Mouse (Mus musculus): ENCODE measurements around the gene Ppp2r5c. TPM values are rescaled to one million over a fixed set of nuclear protein-coding genes. Genes with fewer than 3 reads are reported as not detected.

The Ppp2r5c gene
- total RNA-seq, 2 experiments from 2014 or later: 270 to 283 TPM

DNA sequence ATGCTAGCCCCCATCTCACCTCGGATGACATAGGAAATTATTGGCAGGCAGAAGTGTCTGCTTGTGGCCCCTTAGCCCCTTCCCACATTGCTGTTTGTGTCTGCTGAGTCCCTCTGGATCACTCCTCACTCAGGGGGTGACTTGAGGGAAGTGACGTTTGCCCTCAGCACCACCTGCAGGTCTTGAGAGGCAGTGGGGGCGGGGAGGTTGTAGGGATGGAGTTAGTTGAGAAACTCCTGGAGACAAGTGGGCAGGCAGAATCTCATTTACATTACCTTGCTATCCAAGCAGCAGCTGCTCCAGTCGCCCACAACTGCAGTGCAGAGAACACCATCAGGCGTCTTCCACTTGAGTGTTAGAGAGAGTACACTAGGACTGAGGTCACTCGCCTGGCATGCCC, 36.8 kb downstream of the Ppp2r5c start:
- intact Hi-C loops (cut with DNase I): no loop called here

DNA sequence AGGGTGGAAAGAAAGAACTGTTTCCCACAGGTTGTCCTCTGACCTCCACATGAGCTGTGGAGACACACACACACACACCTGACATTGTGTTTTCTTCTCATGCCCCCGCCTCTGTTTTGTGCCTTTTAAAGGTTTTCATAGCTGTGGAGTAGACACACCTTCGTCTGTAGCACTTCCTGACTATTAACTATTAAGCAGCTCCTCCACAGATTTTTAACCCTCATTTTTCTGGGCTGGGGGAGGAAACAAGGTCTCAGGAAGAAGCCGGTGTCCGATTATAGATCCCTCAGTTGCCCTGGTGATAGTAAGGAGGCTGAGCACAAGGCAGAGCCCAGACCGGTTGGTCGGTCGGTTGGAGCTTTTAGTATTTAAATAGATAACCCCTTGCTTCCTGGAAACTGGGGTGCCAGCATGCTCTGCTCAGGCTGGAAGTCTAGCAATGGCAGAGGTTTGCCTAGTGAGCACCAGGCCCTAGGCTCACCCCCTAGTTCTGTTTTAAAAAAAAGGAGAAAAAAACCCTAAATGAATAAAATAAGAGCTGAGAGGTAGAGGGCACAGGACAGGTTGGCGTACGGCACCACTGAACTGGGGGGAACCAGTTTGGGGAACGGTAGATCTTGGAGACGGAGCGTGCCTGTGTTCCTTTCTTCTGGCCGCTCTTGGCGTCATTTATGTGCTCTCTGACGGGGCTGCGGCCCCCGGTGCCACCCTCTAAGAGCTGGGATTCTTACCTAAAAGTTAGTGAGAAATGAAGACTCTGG, 38.1 kb downstream of the Ppp2r5c start:
- intact Hi-C loops (cut with DNase I): no loop called here
- no peak for DNase-seq (ENCODE audit: low spot score in 2 of 2)

More for the DNA sequence above, 36.8 kb downstream of the Ppp2r5c start:
- DNase-seq (ENCODE audit: low spot score in 2 of 2): no peak

DNA sequence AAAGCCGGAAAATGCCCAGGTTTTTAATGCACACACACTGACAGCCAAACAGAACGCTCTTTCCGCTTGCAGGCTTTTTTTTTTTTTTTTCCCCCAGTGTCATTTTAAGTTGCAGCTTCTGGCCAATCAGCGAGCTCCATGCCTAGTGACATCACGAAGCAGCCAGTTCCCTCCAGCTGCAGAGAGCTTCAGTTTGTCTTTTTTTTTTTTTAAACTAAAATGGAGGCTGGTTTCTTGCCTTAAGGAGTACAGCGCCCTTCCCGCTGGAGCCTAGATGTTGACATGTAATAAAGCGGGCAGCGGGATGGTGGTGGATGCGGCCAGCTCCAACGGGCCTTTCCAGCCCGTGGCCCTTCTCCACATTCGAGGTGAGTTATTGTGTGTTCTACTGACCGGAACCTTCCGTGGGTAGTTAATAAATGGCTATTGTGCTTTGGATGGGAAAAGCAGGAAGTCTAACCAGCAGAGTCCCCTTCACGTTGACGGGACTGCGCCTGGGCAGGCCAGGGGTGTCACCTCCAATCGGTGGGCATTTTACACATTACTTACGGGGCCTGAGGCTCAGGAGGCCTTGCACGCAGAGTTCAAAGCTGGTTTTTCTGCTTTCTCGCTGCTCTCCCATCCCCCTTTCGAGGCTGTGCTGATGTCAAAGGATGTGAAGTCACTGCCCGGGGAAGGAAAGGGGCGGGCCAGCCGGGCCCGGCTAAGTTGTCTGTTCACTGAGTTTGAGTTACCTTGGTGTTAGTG, 38.8 kb downstream of the Ppp2r5c start:
- intact Hi-C loops (cut with DNase I): no loop called here
- DNase-seq (ENCODE audit: low spot score in 2 of 2): peak; percentile 76 to 79

DNA sequence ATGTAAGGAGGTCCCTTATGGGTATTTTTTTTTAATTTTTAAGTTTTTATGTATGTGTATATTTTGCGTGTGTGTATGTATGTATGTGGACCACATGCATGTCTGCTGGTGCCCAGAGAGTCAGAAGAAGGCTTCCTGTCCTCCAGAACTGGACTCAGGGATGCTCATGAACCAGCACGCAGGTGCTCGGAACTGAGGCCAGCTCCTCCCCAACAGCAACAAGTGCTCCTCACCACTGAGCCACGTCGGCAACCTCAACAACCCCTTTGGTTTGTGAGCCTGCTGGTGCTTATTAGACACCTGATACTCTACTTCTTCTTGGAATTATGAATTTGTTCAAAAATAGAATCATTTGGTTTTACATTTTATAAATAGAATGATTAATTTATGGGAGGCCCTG, 39.9 kb downstream of the Ppp2r5c start:
- intact Hi-C loops (cut with DNase I): no loop called here
- no peak for DNase-seq (ENCODE audit: low spot score in 2 of 2)

DNA sequence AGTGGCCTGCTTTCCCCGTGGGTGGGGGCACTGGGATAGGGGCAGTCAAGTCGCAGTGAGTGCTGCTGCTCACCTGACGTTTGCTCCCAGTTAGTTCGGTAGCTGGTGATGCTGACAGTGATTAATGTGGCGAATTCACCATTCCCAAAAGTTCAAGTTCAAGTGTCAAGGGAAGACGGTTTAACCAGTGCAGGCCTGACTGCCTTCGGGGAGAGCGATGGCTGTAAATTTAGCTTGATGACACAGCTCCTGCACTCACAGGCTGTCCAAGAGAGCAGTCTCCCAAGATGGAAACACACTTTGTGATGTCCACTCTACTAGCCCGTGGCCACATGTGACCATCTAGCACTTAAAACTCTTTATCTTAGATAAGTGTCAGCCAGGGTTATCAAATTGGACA, 41.1 kb downstream of the Ppp2r5c start:
- intact Hi-C loops (cut with DNase I): no loop called here
- no peak for DNase-seq (ENCODE audit: low spot score in 2 of 2)

- no peak for DNase-seq (ENCODE audit: low spot score in 2 of 2)
- intact Hi-C loops (cut with DNase I): no loop called here
These were observed 43.2 kb downstream of the Ppp2r5c start for GRCm38 (mm10) chr12:110489946-110490701.

DNA sequence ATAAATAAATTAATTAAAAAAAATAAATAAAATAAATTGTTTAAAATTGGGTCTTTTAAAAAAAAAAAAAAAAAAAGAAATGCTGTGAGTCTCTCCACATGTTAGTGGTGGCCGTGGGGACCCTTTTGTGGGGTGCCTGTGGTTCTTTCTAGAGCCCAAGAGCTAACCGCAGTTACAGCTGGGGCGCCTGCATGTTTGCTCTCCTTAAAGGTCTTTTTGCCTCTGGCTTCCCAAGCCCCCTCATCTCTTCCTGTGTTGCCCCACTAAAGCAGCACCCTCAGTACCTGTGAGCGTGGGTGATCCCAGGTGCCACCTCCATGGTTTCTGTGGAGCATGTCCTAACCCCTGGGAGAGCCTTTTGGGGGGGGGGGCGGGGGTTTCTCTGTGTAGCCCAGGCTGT, 45.5 kb downstream of the Ppp2r5c start:
- no peak for DNase-seq (ENCODE audit: low spot score in 2 of 2)
- intact Hi-C loops (cut with DNase I): no loop called here

DNA sequence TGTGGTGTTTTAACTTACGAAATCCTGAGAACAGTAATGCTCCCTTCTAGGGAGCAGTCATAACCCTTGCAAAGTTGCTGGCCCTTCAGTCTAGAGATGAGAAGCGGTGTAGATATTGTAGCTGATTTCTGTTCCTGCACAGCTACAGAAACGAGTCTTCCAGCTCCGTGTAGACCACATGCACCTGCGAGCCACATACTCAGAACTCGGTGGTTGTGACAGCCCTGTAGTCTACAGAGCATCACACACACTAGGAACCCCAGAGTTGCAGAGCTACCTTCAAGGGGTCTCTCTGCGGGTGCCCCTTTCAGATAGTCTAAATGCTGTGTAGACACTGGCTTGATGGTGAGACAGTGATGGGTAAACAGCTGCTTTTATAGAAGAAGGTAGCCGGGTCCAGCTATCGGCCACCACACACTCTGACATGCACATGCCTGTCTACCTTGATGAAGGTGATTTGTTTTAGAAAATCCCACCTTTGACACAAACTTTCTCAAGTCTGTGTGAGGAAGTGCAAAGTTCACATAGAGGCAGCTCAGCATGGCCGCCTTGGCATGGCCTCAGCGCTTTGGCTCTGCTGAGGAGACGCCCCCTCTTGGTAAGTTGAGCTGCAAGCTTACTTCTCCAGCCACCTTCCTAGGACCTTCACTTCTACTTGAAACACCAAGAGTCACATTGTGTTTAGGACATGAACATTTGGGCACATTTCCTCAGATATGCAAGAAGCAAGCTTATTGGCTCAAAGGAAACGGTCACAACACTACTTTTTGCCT, 46.9 kb downstream of the Ppp2r5c start:
- intact Hi-C loops (cut with DNase I): no loop called here
- no peak for DNase-seq (ENCODE audit: low spot score in 2 of 2)

- no peak for DNase-seq (ENCODE audit: low spot score in 2 of 2)
- intact Hi-C loops (cut with DNase I): no loop called here
These were observed 47.9 kb downstream of the Ppp2r5c start for GRCm38 (mm10) chr12:110494846-110495245.

DNA sequence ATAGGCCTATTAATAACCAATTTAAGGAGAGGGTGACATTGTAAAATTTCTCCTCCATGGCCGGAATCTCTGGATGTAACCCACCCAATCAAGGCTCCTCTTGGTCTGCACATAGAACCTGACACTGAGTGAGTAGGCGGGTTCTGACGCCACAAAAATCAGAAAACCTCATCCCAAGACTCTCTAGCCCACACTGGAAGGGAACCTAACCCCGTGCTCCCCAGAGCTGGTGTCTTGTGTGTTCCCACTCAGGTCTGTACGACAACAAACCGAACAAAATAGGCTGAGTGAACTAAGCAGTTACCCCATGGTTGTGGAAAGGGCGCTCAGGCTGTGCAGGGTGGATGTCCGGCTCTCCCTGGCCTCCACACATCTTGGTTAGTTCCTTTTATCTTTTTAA, 48.3 kb downstream of the Ppp2r5c start:
- DNase-seq (ENCODE audit: low spot score in 2 of 2): no peak
- intact Hi-C loops (cut with DNase I): no loop called here

GRCm38 (mm10) chr12:110496016-110496415, 49.1 kb downstream of the Ppp2r5c start:
- DNase-seq (ENCODE audit: low spot score in 2 of 2): no peak
- intact Hi-C loops (cut with DNase I): no loop called here

DNA sequence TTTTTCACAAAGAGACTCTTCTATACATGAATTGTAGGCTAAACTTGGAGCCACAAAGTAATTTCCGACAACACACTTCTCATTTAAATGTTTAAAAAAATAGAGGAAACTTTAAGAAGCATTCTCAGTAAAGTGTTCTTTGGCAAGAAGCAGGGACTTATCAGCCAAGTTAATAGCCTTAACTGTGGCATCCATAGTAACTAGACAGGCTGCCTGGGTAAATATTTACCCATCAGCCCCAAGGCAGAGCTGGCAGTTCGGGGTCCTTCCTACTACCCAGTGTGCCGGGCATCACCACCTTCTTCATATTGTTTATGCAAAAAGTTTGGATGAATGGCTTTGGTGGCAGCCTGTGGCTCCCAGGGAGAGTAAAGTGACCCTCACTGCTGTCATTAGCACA, 50.1 kb downstream of the Ppp2r5c start:
- intact Hi-C loops (cut with DNase I): no loop called here
- no peak for DNase-seq (ENCODE audit: low spot score in 2 of 2)

DNA sequence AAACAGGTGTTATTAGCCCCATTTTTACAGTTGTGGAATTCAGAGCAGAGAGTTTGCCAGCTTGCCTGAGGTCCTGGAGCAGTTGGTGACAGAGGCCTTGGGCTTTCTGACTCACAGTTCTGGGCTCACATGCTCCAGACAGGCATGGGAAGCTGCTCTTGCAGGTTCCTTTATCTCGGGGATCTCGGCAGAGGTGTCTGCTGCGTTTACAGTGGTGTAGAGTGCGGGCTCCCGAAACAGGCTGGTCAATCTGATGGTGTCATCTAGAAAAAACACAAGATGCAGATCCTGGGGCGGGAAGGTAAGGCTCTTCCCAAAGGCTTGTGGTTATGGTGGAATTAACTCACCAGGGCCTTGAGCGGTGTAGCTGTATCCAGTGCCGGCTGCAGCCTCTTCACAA, 50.6 kb downstream of the Ppp2r5c start:
- DNase-seq (ENCODE audit: low spot score in 2 of 2): no peak
- intact Hi-C loops (cut with DNase I): no loop called here

GRCm38 (mm10) chr12:110498283-110499224, 51.6 kb downstream of the Ppp2r5c start:
- intact Hi-C loops (cut with DNase I): no loop called here
- DNase-seq (ENCODE audit: low spot score in 2 of 2): no peak

- no peak for DNase-seq (ENCODE audit: low spot score in 2 of 2)
- intact Hi-C loops (cut with DNase I): no loop called here
These were observed 52.5 kb downstream of the Ppp2r5c start for GRCm38 (mm10) chr12:110499225-110499992.

- intact Hi-C loops (cut with DNase I): no loop called here
- DNase-seq (ENCODE audit: low spot score in 2 of 2): no peak
These were observed 53.2 kb downstream of the Ppp2r5c start for GRCm38 (mm10) chr12:110500095-110500494.

GRCm38 (mm10) chr12:110503406-110504144, 56.7 kb downstream of the Ppp2r5c start:
- no peak for DNase-seq (ENCODE audit: low spot score in 2 of 2)
- intact Hi-C loops (cut with DNase I): no loop called here
